Mouse (Mus musculus) C2C12 (cell line): Measurements from ENCODE around the gene Dvl3.
A peak's percentile ranks its signal among the peaks of the same experiment; 100 is the strongest.

Experiments used
- CEBPB ChIP-seq: IDR thresholded peaks from one replicate; pipeline ENCODE4 v1.6.1; 2011; ENCODE audit warnings: low read depth, mild to moderate bottlenecking, control low read depth, moderate library complexity
- CTCF ChIP-seq: IDR thresholded peaks from one replicate; pipeline ENCODE4 v1.5.1; 2011; ENCODE audit not compliant: control insufficient read depth, insufficient read depth, insufficient read length
- FOSL1 ChIP-seq: IDR thresholded peaks from one replicate; pipeline ENCODE4 v1.8.0; 2011; ENCODE audit warnings: mild to moderate bottlenecking, low read length; ENCODE audit not compliant: poor library complexity, insufficient read depth, severe bottlenecking
- MAX ChIP-seq: IDR thresholded peaks from one replicate; pipeline ENCODE4 v1.6.1; 2011; ENCODE audit warnings: mild to moderate bottlenecking, control low read depth
- MYOD1 ChIP-seq: IDR thresholded peaks from one replicate; pipeline ENCODE4 v1.6.1; 2011; ENCODE audit warnings: low read depth; ENCODE audit not compliant: control insufficient read depth, insufficient read length
- MYOG ChIP-seq: IDR thresholded peaks from one replicate; pipeline ENCODE4 v1.6.1; 2011; ENCODE audit not compliant: control insufficient read depth, insufficient read length; ENCODE audit errors: extremely low read depth
- USF1 ChIP-seq: IDR thresholded peaks from one replicate; pipeline ENCODE4 v1.6.1; 2011; ENCODE audit warnings: low read depth, mild to moderate bottlenecking, control low read depth, moderate library complexity

DNA sequence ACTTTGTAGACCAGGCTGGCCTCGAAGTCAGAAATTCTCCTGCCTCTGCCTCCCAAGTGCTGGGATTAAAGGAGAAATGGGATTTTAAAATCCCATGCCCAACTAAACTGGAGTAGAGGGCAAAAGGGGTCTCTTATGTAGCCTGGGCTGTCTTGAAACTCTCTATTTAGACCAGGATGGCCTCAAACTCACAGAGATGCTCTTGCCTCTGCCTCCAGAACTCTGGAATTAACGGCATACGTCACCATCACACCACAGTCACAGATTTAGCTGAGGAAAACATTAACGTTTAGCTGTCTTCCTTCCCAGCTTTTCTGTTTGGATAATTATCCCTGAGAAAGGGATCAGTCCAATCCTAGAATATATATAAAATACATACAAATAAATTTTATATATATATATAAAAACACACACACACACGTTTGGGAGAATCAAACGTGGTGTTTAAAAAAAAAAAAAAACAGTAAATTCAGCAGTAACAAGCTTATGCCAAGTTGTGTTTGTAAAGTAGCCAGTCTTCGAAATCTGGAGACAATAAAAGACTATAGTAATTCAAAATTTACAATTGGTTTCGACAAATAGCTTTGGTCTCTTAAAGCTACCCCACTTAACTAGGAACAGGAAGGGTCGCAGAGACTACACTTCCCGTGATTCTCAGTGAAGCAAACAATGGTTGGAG is 18.0 kb downstream of the Dvl3 start:
- no peak for TF ChIP-seq CTCF
- TF ChIP-seq MAX, result no peak
- TF ChIP-seq FOSL1, result no peak
- peak; percentile 0 for TF ChIP-seq CEBPB
- no peak for TF ChIP-seq MYOG
- TF ChIP-seq USF1, result no peak
- TF ChIP-seq MYOD1, result no peak
